Mouse (Mus musculus) heart, adult 2 months (tissue): ENCODE data around the gene Rln3.

Experiments used
- CTCF ChIP-seq: fragments of 200-600 bp; IDR thresholded peaks from 2 replicates; pipeline ENCODE4 v1.8.1; 2022; ENCODE audit warnings: antibody characterized with exemption, mild to moderate bottlenecking, moderate library complexity
- EP300 ChIP-seq: fragments of 200-500 bp; IDR thresholded peaks from 2 replicates; pipeline ENCODE4 v1.6.1; 2011; ENCODE audit warnings: low read depth, low read length, control low read depth; ENCODE audit not compliant: insufficient read depth
- POLR2A ChIP-seq: fragments of 200-500 bp; IDR thresholded peaks from 2 replicates; pipeline ENCODE4 v1.6.1; 2011; ENCODE audit warnings: mild to moderate bottlenecking, low read depth, low read length, control low read depth; ENCODE audit not compliant: insufficient read depth

DNA sequence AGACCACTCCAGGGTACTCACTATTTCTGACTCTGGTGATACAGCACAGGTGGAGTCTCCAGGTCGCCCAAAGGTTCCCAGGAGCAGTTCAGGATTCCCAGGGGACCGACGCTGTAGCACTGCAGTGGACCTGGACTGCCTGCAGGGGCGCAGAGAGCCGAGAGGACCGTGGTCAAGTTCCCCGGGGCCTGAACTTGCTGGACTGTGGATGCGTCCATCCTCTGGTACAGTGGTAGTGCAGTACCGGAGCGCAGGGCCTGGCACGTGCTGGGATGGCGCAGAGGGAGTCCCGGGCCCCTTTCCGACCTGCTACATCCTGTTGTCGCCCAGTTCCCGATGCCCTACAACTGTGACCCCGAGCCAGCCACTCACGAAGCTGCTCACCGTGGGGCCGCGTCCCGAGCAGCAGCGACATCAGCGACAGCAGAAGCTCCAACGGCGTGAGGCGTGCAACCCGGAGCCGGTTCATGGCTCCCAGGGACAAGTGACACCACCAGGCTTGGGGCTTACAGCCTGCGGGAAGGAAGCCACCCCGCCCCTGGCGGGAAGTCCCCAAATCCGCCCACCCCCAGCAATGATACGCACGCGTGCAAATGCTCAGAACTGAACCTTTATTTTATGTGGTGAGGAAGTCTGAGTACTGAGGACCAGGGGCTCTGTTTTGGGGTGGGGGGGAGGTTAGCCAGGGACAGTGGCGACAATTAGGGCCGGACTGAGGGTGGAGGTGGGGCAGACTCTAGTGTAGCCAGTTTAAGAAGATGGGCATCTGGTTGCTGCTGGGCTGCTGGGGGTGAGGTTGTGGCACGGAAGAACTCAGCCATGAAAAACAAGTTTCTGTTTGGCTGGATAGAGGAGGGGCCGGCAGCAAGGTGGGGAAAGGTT is 2.5 kb downstream of the Rln3 start, which contains the start of gene Il27ra:
- TF ChIP-seq CTCF = peak; percentile 88
- TF ChIP-seq EP300 = no peak
- 0 out of 2 replicates have a peak, but pooled peaks have one; percentile 22 for TF ChIP-seq POLR2A
